Mouse (Mus musculus) hematopoietic stem cell, adult 5-6 weeks (primary cell): Measurements from ENCODE around the gene Lce6a. TPM values are rescaled to one million over a fixed set of nuclear protein-coding genes. Genes with fewer than 3 reads are reported as not detected.

Source experiments
- ATAC-seq, 2 experiments: fragments of 125-278 bp in 1 of 2; replicated peaks in 1 of 2; 2 replicates each; pipeline ENCODE4 v1.8.0; 2016 to 2017; ENCODE audit warnings: inconsistent platforms in 2 of 2, mild to moderate bottlenecking in 2 of 2, moderate number of reproducible peaks in 2 of 2, low read depth in 1 of 2, moderate TSS enrichment in 1 of 2; ENCODE audit not compliant: low FRiP score in 2 of 2, poor library complexity in 2 of 2, severe bottlenecking in 2 of 2, insufficient read depth in 1 of 2, low TSS enrichment in 1 of 2
- total RNA-seq: library from RNA; stranded (forward); fragments of 172-1452, 232-1000 nt; gene quantifications from 2 replicates; pipeline ENCODE4 v1.2.3, GENCODE M21; 2017

The Lce6a gene
- total RNA-seq: not detected in 2 replicates

DNA sequence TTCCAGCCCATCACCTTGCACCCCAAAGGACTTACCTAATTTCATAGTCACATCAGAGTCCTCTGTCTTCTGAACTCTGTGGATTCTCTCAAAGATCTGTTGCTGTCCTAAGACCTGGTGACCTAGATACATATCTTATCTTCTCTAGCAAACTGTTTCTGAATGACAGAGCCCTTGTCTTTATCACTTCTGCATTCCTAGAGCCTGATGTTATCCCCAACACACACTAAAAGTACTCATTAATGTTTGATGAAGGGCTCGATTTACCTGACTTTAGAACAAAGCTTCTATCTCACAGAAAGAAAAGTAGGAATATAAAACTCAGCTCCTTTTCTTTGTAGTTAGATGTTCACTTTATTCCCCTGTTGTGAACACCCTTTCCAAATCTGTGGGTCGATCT is at the start of gene Lce6a:
TSS of gene Lce6a (minus strand) at position 101 of the 400 bp plus-strand sequence.
- ATAC-seq: no peak

DNA sequence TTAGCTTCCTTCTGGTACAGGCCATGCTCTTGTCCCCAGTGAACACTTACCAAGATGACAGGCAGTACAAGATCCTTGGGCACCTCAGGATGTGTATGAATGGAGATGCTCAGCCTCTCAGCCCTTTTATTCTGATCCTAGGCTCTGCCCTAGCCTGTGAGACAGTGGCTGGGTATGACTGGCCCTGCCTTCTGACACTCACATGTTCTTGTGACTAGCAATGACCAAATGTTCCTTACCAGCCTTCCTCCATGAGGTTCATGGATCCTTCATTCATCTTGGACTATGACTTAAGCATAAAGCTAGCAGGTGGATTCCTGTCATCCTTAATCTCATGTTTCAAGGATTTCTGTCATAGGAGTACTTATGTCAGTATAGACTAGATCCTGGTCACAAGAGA is 48.8 kb upstream of the Lce6a start, which contains the start of gene Lce1a2:
TSS of gene Lce1a2 (minus strand) at position 101 of the 400 bp plus-strand sequence.
- no peak for ATAC-seq

DNA sequence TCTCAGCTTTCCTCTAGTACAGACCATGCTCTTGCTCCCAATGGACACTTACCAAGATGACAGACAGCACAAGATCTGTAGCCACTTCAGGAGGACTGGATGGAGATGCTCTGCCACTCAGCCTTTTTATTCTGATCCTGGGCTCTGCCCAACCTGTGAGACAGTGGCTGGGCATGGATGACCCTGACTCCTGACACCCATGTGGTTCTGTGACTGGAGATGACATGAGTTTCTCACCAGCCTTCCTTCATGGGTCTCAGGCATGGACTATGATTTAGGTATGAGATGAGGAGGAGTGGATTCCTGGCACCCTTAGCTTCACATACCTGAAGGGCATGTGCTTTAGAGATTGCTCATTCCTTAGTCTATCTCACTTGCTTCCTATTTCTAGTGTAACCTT is 35.4 kb upstream of the Lce6a start, which contains the start of gene Lce1b:
TSS of gene Lce1b (minus strand) at position 101 of the 400 bp plus-strand sequence.
- no peak for ATAC-seq

DNA sequence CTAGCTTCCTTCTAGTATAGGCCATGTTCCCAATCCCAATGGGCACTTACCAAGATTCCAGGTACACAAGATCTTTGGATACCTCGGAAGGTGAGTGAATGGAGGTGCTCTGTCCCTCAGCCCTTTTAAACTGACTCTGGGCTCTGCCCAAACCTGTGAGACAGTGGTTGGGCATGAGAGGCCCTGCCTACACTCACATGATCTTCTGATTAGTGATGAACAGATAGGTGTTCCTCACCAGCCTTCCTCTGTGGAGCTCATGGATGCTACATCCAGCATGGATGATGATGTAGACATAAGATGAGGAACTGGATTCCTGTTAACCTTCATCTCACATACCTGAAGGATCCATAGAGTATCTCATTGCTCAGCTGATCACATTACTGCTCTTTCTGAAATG is 26.7 kb upstream of the Lce6a start, which contains the start of gene Lce1a1:
TSS of gene Lce1a1 (minus strand) at position 101 of the 400 bp plus-strand sequence.
- ATAC-seq: no peak

DNA sequence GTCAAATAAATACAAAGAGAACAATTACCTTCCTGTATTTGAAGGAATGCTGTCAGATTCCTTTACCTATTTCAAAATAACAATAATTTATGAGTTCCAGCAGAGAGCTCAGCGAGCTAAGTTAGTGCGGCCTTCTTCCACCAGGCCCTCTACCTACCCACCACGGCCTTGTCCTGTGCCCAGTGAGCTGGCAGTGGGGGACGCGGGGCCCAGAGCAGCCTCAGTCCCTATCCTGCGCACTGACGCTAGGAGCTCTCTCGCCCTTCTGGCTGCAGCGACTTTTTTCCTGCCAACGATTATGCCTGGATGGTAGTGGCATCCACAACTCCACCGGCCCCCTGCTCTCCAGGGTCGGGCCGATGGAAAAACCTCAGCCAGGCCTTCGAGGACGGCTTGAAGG is 18.4 kb upstream of the Lce6a start:
- no peak for ATAC-seq

DNA sequence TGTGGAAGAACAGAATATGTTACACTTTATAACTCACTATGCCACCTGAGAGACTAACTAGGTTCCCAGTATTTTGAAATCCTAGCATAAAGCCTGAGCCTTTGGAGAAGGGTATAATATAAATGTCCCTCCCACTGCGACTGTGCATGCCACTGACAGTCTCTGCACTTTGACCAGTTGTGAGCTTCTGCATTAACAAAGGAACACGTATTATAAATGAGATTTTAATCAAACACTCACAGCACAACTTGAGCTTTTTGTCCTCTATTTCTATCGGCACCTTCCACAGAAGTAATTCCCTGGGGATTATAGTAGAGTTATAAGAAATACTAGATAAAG is 17.2 kb upstream of the Lce6a start:
- no peak for ATAC-seq

DNA sequence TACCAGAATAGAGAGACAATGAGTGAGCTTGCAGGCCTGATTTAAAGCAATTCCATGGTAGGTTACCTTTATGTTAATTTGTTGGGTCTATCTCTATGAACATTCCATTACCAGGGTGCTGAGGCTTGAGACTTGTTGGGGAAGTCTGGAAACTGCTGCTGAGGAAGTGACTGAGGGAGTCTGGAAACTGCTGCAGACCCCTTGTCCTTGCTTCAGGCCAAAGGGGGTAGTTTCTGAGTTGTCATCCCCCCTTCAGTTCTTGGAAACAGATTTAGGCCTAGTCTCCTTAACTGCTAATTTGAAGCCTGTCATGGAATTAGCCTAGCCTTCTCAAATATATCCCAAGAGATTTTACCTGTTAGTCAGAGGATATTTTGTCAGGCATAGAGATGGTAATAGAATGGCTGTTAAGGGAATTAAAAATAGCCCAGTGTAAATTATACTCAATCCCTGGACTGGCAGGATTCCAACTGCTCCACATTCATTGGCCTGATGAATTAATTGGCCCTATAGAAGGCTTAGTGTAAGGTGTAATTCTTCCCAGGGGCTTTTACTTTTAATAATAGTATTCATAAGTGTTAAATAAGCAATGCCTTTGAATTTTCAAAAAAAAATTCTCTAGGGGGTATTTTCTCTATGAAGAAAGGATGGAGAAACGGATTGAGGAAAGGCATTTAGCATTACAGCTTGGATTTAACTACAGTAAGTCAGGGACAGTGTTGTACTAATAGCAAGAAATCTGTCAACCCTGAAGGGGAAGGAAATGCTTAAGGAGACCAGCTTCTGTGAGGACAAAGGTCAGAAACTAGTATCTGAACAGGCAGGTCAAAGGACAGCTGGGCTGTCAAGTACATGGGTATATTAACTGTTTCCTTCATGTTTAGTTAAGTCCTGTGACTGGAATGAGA is 16.5 kb upstream of the Lce6a start:
- no peak for ATAC-seq

DNA sequence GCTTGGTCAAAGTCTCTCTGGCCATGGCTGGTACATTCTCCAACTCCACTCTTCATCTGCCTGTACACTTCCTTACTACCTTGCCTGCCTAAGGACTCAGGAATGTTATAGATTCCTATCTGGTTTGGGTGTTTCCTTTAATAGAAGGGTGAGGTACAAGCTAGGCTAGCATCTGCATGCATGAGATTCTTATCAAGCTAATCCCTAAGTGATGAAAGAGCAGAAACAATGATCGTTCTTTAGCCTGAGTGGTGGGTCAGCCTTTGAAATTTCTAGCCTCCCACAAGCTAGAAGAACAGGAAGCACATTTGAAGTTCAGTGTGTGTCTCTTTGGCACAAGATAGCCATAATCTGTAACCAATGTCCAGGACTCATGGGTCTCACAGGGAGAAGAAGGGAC is 11.7 kb downstream of the Lce6a start:
- no peak for ATAC-seq

DNA sequence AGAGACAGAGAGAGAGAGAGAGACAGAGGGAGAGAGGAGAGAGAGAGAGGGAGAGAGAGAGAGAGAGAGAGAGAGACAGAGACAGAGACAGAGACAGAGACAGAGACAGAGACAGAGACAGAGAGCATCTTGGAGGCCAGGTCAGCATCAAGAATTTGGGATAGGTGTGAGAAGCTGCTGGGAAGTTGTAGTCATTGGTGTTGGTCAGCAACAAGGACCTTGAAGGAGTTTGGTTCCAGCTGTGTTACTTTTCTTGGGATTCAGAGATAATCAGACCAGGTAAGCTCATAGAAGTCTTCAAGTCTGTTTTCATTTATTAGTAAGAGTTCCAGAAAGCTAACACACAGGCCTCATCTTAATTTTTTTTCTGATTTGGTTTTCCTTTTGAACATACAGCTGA is 14.1 kb downstream of the Lce6a start, which contains the start of gene 2210017I01Rik:
TSS of gene 2210017I01Rik (minus strand) at position 101 of the 400 bp plus-strand sequence.
- ATAC-seq: no peak

DNA sequence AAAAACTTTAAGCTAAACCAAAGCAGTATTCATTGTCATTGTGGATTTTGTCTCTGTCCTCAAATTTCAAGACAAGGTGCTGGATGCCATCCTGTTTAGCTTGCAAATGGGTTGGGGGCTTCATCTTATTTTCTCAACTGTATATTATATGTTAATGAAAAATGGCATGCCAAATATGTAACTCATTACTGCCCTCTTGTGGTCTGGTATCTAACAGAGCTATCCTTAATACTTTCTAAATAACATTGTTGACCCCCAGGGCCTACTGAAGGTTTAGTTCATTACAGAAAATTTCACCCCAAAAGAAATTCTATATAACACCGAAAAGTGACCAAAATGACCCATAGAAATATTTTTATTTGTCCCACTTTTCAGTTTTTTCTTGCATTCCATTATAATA is 19.3 kb downstream of the Lce6a start:
- ATAC-seq: 0 out of 4 replicates have a peak, but pooled peaks of 1 of the 2 experiments have one; percentile 22

DNA sequence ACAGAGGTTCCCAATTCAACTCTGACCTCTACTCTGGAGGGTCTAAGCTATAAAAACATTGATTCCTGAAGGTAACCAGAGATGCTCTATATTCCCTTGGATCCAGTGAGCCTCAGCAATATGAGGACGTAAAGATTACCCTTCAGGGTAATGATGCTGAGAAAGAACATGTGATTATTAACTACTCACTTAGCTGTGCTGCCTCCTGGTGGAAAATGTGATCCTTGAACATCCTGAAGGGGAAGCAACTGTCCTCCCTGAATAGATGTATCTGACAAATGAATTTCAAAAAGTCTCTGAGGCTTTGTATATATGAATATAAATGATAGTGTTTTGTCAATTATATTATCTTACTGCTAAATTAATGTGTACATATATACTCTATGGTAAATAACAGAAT is 21.0 kb downstream of the Lce6a start:
- ATAC-seq: no peak

DNA sequence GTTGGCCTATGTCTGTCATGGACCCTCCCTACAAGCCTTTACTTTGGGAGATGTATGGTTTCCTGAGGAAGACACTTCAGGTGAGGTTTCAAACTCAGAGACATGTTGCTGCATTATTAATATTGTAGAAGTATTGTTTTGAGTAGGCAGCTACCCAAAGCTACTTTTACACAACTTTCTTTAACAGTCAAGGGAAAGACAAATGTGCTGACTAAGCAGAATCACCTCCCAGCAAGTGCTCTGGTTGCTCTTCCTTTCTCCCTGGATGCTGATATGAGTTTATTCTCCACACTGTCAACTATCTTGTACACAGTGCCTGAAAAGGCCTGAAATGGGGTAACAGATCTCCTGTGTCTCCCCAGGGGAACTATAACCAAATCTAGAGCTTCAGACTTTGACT is 21.5 kb downstream of the Lce6a start:
- no peak for ATAC-seq

DNA sequence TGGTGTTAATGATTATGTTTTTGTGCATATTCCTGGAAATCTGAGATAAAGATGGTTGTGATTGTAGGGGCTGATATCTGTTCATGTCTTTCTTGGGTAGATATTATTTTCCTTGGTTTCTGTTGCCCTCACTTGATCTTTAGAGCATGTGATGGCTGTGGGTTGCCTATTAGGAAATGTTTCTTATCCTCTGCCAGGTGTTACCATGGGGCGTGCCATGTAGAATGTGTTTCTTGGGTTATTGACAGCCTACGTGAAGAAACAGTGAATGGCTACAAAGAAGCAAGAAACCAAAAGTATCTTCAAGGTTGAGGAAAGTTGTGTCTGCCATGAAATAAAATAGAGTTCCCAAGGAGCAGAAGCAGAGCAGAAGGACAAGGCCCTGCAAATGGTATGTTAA is 23.0 kb downstream of the Lce6a start:
- no peak for ATAC-seq

DNA sequence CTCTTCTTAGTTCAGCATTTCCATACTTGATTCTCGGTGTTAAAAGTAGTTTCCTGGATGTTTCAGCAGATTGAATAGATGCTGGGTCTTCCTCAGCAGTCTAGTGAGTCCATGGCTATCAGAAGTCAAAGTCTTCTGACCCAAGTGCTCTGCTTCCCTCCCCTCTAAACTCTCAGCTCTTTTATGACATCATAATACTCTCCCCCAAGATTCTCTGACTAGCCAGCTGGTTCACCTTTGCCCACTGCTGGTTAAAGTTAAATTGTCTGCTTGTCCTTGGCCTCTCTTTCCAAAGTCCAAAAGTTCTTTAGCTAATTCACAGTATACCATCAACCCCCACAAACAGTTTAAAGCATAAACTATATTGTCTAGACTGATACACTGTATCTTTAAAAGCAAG is 32.6 kb downstream of the Lce6a start, which contains the start of gene Smcp:
TSS of gene Smcp (minus strand) at position 140 of the 400 bp plus-strand sequence.
- ATAC-seq: no peak

DNA sequence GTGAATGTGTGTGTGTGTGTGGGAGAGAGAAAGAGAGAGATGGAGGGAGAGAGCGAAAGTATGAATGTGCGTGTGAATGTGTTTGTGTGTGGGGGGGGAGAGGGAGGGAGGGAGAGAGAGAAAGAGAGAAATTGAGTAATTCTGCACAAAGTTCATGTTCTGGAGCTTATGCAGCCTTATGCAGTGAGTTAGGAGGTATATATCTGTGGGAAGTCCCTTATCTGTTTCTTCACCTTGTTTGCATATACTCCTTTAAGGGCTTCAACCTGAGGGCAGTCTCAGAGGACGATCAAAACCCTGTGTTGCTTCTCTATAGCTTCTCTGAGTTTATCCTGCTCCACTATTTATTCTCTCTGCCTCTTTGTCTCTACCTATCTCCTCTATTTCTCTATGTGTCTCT is 34.3 kb downstream of the Lce6a start:
- ATAC-seq: no peak

DNA sequence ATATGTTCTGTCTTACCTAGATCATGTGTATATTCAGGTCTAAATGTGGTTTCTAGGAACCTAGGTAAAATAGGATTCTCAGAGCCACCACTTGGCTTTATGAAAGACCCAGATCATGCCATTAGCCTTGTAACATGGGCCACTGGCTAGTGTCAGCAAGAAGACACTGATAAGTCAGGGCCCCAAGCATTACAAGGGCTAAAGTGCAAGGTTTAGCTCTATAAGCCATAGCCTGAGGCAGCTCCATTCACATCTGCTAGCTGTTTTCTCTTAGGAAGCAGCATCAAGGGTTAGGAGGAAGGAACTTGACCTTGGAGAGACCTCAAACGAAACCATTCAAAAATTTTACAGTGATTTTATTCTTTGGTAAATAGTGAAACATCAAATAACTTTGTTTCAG is 36.4 kb downstream of the Lce6a start:
- no peak for ATAC-seq

DNA sequence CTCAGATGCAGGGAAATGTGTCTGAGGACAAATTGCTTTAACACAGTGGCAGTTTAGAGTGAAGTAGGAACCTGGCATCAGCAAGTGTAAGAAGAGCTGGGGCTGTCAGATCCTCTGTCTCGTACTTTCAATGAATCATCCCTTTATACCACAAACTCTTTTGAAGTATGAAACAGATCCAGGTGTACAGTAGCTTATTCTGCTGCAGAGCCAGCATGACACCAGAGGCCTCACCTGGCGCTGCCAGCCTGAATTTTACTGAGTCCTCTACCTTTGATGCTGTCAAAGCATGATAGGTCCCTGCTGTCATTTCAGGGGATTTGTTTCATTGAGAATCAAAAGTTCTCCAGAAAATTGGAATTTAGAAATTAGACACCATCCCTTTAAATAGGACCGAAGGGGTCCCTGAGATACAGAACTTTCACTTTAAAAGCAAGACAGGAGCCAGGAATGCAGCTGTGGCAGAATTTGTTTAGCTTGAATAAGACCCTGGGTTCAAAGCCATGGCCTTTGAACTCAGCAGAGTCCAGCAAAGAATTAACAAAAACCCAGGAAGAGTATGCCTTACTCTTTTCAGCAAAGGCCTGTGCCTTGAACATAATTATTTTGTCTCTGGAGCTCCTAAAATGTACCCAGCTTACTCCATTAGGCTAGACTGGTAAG is 38.2 kb downstream of the Lce6a start:
- ATAC-seq: no peak

DNA sequence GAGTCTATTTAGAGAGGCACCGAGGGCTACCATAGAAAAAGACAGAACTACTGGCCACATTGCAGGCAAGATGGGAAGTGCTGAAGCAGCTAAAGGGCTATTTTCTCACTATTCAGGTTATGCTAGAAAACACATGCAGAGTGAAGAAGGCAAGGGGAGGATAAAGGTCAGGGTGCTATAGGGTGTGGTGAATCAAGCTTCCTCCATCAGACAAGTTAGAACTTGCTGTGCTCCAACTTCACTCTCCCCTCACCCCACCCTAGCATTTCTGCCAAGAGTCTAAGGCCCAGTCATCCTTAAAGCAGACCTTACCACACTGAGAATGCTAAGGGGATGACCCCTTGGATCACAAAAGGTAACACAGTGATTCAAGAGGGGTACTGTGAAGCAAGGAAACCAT is 42.0 kb downstream of the Lce6a start:
- ATAC-seq: no peak
